Mouse (Mus musculus) ZHBTc4 (cell line): Measurements from ENCODE around the gene Mlh3.

Experiments used
- DNase-seq: peaks from one replicate; pipeline ENCODE4 v3.0.0-alpha.2; 2011; ENCODE audit warnings: low read depth, low spot score

Mlh3 gene

DNA sequence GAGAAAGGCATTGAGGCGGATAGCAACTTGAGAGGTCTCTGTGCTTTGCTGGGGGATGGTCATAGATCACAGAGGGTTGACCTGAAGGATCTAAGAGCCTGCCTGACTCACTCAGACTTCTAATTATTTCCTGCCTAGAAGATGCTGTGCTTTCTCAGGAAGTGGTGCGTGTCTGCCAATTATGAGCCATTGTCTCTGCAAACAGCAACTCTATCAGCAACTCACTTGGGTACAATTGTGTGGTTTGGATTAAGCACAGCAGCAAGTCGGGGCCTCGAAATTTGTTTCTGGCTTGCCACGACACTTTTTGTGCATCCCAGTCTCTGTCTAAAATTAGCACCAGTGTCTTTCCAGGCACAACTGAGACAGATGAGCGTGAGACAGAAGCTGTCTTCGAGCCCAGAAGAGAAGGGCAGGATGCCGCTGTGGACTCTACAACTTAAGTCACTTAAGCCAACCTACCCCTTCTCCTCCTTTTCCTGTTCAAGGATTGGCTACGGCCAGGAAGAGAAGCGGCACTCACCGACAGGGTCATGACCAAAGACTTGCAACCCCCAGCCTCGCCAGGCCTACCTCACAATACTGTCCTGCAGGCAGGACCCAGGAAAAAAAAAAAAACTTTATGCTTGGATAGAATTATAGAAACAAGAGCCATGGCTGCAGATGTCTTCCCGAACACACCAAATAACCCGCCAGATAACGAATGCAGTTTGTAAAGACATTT is 42.4 kb downstream of the Mlh3 start:
- no peak for DNase-seq

DNA sequence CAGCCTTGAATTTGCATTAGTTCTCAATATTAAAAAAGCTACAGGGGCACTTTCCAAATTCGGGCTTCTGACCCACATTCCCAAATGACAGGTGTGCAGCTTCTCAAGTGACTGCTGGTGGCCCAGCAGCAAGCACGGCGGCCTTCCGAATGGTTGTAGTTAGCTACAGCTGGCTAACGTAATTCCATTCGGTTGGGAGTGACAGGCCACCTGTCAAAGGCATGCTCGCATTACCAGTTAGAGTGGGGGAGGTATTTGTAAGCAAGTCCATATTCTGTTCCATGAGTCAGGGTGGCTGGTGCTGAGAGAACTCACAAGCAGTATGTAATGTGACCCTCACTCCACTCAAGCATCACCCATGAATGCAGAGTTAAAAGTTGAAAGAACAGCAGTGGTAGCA is 43.2 kb downstream of the Mlh3 start:
- no peak for DNase-seq

DNA sequence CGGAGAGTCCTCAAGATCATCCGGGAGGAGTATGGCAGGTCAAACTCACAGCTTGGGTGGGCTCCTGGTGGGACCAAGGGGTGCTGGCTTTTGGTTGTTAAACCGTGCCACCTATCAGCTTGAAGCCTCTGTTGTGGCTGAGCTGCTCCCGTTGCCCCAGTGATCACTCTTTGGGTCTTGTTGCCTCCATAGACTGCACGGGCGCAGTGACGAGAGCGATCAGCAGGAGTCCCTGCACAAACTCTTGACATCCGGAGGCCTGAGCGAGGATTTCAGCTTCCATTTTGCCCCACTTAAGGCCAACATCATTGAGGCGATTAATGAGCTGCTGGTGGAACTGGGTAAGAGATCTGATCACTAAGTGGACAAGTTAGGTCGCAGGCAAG is 50.5 kb downstream of the Mlh3 start:
- DNase-seq, result peak; percentile 52

- DNase-seq, result peak; percentile 99
Measured at GRCm38 (mm10) chr12:85219236-85219904, 51.0 kb downstream of the Mlh3 start, which contains the start of gene Eif2b2. Gene Eif2b2, plus strand, starts transcription at chr12:85219481.

GRCm38 (mm10) chr12:85217733-85218310 is 52.6 kb downstream of the Mlh3 start:
- DNase-seq, result no peak

DNA sequence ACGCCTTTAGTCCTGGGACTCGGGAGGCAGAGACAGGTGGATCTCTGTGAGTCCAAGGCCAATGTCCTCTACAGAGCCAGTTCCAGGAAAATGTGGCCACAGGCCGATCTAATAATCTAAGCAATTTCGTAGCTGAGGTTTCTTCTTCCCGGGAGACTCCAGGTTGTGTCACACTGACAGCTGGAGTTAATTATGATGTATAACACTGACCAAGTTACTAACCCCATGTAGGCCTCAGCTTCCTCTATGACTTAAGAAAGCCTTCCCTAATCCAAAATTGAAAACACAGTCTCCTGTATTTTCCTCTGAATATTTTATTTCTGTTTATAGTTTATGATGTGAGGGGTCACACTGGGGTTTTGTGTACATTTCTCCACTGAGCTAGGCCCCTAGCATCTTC is 55.4 kb downstream of the Mlh3 start:
- no peak for DNase-seq

DNA sequence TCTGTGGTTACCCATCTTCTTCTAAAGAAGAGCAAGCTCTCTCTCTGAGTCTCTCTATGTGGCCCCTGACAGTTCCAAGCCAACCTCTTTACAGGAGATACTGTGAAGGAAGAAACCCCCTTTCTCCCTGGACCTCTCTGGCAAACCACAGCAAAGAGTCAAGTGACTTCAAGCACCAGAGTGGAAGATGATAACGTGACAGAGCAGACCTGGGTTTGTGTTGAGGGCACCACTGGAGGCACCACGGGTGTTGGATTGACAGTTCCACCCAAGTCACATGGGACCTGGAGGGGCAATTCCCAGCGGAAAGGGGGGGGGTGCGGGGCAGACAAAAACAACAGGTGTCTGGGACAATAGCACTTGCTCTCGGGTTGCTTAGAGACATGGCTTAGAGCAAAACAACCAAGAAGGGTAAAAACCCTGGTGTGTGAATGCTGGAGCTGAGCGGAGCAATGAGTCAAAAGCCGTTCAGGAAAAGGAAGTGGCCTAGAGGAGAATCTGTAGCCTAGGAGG is 61.7 kb downstream of the Mlh3 start:
- no peak for DNase-seq

DNA sequence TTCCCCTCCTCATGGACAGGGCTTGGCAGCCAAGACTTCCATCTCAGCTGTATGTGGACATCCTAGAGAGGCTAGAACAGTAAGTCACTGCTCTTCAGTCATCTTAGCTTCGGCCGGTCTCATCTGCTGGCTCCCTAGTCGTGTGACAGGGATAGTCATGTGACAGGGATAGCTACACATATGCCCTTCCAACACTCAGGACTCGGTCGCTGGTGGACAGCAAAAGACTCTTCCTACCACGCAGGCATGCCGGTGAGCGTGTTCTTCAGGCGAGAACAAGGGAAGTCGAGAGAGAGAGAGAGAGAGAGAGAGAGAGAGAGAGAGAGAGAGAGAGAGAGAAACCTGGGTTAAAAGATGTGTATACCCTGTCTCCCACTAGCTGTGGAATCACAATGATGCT is 65.0 kb downstream of the Mlh3 start:
- DNase-seq, result no peak

DNA sequence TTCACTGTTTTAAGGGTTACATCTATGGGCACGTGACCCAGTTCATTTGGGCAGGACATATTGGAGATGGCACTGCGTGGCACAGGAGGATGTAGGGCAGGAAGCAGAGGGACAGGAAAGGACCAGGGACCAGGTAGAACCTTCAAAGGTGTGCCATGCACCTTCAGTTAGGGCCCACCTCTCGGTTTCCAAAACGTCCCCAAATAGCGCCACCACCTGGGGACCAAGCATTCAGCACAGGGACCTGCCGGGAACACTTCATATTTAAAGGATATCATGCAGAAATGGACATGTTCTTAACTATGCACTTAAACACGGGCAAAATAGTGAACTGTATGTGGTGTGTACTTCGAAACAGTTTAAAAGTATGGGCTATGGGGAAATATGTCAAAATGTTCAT is 66.3 kb downstream of the Mlh3 start:
- DNase-seq, result no peak

DNA sequence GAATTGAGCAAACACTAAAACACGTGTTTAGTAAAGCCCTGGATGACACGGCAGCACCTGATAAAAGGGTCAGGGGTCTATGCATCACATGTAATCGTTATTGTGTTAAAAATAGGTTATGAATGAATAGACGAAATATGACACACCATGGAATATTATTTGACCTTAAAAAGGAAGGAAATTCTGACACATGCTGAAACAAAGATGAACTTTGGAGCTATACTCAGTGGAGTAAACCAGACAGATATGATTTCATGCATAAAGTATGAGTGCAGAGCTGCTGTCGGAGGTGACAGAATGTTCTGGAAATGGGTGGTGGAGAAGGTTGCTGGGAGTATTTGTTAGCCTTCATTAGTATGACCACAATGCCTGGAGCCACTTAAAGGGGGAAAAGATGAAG is 66.7 kb downstream of the Mlh3 start:
- DNase-seq, result no peak

DNA sequence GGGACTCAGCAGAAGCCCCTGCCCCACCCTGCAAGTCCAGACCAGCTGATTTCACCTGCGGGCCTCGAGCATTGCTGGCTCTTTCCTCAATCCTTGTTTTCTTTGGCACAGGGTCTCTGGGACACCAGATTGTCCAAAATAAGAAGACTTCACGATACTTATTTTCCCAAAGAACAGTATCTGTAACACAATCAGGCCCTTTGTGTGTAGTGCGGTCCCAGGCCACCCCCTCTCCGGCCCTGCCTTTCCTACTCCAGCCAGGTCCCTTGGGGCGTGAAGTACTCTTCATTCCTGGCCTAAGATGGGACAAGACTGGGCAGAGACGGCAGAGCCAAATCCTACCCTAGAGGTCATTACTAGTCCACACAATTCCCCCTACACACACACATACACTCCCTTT is 68.2 kb downstream of the Mlh3 start:
- DNase-seq, result no peak

- DNase-seq, result no peak
Measured at GRCm38 (mm10) chr12:85201830-85202147, 68.6 kb downstream of the Mlh3 start.

DNA sequence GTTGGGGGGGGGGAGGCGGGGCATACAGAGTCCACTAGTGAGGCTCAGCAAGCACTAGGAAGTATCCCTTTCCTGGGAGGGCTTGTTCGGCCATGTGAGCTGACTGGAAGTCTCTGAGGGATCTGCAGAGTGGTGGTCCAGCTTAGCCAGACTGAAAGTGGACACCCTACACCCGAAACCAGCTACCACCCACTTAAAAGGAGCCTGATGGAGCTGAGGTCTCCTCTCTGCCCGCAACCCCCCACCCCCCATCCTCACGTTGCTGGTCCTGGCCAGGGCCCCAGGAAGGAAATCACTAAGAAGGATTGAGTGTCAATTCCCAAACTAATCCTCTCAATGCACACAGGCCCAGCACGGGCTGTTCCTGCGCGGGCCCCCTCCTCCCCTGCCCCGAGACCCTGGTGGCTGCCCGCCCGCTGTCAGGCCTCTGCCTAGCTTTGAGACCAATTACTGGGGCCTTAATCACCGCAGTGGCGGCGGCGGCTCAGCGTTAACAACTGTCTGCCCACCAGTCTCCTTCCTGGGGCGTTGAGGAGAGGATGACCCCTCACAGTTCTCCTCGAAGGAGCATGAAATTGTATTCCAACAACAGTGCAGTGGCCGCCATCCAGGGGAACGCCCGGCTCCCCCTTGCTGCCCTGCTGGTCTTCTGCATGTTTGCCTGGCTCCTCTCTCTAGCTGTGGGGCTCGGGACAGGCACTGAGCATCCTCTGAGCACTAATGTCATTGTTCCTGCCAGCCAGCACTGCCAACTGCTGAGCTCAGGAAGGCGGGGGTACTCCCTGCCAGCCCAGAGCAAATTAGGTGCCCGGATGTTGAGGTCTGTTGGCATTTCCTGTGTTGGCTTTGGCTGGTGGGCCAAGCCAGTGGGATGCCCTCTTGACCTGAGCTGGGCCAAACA is 69.2 kb downstream of the Mlh3 start:
- no peak for DNase-seq

- DNase-seq, result no peak
Measured at GRCm38 (mm10) chr12:85199954-85200353, 70.4 kb downstream of the Mlh3 start.

DNA sequence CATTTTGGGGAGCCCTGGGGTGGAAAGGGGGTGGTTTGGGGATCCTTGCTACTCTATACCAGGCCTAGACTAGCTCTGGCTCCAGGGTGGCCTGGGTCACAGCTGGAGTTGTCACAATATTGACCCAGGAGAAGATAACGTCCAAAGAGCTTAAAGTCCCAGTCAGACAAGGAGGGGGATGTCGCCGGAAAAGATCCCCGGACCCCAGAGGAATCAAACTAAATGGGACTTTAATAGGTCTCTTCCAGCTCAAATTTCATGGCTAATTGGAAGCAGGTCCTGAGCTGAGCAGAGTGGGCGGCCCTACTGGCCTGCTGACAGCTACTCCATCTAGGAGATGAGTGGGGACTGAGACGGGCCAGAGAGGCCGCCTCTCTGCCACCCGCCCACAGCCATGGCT is 72.5 kb downstream of the Mlh3 start:
- no peak for DNase-seq

DNA sequence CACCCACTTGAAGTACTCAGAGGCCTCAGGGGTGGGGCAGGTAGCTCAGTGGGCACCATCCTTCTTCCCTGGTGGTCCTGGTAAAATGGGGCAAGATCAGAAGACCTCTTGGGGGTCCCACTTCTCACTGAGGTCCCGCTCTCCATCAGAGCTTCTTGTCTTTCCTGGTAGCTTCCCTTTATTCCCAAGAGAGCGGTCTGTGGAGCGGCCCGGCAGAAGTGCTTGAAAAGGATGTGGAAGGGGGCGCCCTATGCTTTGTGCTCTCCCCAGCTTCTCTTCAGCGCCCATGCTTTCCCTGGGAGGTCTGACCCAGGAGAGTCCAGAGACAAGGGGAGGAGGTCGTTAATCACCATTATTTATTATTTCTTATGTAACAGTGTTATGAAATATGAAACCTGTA is 73.0 kb downstream of the Mlh3 start:
- DNase-seq, result no peak

- DNase-seq, result no peak
Measured at GRCm38 (mm10) chr12:85196191-85196590, 74.2 kb downstream of the Mlh3 start.

DNA sequence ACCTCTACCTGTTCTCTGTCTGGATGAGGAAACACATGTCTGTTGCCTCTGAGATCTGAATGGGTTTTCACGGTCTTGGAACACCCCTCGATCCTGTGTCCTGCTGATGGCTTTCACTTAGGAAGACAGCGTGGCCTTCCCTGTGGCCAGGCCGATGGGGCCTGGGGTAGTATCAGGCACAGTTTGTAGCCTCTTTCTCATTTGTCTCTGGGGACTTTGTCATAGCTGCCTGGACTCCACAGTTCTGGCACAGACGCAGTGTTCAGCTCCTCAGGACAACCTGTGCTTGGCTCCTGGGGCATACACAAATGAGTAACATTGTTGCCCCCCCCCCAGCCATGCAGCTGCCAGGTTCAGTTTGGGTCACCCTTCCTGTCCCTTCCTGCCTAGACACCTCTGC is 75.3 kb downstream of the Mlh3 start:
- DNase-seq, result no peak

DNA sequence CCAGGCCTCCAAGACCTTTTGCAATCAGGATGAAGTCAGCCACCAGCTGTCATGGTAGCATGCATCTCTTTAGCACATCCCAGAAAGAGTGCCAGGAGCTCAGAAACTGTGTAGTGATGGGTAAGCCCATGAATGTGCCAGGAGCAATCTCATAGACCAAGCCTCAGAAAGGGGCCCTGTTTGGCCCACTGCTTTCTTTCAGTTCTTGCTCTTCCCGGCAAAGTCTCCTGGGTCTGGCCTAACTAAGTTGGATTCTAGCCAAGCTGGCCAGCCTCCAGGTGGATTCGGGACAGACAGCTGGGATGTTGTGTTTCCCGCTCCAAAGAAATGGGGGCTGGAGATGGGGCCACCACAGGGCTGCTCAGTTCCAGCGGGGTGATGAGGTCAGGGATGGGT is 75.8 kb downstream of the Mlh3 start:
- no peak for DNase-seq

DNA sequence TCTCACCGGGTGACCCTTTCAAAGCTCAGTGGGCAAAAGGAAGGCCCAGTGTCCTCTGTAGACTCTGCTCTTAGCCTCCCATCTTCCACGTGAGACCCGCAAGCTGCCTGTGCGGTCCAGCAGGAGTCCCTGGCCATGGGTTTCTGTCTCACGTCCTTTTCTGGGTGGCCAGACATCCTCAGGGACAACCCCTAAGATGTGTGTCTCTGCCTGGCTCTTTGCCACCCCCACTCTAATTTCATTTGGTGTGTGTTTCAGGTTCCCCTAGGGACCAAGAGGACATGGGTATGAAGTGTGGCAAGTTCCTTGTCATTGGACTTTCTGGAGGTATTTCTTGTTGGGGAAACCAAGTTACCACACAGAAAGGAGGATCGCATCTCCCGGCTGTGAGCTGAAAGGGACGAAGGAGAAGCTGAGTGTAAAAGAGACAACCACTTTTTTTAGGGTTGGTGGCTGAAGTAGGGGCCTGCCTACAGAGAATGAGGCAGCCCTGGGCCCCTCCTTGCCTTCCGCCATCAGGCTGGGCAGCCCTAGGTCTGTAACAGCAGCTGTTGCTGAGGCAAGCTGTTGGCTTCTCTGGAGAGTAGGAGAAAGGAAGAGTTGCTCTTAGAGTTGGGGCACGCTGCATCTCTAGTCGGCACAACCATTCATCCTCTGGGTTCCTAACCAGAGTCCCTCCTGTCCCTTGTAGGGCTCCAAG is 76.3 kb downstream of the Mlh3 start:
- no peak for DNase-seq

GRCm38 (mm10) chr12:85193146-85193545 is 77.3 kb downstream of the Mlh3 start:
- no peak for DNase-seq
